Mouse (Mus musculus) ovary, postnatal 14 days (tissue): ENCODE measurements at regions not wholly inside any gene's neighbourhood (a gene's known extent, or its start where the extent isn't known, plus 50 kb on each side); places are given as distances from the start of the nearest gene placed in this dataset.

ENCODE experiments used
- DNase-seq: peaks from one replicate; pipeline ENCODE4 v3.0.0; 2022; ENCODE audit warnings: low spot score

- DNase-seq, result no peak
Observed at GRCm38 (mm10) chr5:120025212-120025611, 91.1 kb upstream of the Rbm19 start.

GRCm38 (mm10) chr5:120030904-120031303, 85.4 kb upstream of the Rbm19 start:
- DNase-seq, result no peak

DNA sequence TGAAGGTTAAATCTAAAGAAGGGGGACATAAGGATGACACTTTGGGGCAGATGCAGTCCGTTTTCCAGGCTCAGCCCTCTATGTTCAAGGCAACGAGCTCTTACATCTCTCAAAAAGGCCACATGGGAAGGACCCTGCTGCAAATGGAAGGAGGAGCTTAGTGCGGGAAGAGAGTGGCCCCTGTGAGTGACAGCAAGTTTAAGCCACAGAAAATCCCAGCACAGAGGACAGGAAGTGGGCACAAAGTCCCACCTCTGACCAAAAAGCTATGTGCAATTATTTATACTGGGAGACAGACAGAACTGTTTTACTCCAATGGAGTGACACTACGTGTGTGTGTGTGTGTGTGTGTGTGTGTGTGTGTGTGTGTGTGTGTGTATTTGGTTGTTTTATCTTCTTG, 84.7 kb upstream of the Rbm19 start:
- no peak for DNase-seq

DNA sequence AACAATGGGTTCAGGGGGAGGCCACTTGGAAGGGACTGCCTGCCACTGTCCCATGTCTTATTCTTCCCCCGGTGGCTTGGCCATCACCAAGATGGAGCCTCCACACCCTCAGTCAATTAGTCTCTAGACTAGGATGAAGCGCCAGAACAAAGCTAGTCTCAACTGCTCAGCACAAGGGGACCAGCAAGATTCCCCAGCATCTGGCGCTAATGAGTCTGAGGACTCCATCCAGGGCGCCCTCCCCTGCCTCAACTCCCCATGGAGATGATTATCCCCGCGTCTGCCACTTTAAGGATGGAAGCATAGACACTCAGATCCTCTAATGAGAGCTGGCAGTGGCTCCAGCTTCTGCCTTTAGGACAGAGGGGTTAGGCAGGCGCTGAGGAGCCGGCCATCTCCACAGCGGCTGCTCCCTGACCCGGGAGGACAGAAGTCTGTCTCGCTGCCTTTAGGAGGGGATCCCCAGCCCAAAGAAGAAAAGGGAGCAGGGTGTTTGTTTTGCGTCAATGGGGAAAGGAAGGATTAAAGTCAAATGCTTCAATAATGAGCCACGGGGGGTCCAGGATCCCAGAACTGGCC, 81.7 kb upstream of the Rbm19 start:
- no peak for DNase-seq

DNA sequence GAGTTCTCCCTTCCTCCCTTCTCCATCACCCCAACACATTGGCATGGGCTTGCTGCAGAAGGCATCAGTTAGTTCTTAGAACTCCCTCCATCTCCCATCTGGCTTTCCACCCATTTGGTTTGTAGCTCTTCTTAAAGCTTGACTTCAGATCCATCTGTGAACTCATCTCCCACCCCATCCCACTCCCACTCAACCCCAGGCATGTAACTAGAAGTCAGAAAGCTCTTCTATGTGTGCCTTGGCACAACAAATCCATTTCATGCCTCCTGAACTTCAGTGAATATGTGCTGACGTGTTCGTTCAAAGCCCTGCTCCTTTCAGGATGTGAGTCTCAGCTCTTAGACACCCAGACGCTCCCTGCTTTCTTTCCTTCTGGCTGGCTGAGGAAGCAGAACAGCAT, 81.0 kb upstream of the Rbm19 start:
- DNase-seq, result peak; percentile 6

DNA sequence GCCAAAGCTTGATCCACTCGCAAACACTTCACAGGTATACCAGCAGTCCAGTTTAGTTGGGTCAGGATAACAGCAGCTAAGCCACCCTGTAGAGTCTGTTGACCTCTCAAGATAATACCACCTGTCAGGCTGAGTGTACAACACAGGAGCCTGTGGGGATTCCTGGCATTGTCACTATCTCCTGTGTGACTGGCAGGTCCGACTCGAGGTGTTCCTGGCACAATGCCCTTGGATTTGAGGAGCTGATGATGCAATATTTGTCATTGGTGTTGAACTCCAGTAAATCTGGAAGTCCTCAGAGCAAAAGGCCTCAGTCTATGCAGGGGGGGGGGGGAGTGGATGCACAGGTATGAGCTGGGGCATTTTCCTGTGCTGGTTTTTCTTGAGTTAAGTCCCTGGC, 78.5 kb upstream of the Rbm19 start:
- DNase-seq, result no peak

GRCm38 (mm10) chr5:120043786-120044185, 72.5 kb upstream of the Rbm19 start:
- no peak for DNase-seq

GRCm38 (mm10) chr5:120049063-120049781, 67.0 kb upstream of the Rbm19 start:
- DNase-seq, result no peak

- DNase-seq, result no peak
Observed at GRCm38 (mm10) chr5:120050728-120051436, 65.4 kb upstream of the Rbm19 start.

GRCm38 (mm10) chr5:120054498-120055167, 61.6 kb upstream of the Rbm19 start:
- DNase-seq, result no peak
